Mouse (Mus musculus): ENCODE results near the gene Rnf6.

- no peak for TF ChIP-seq CTCF (IDR thresholded peaks at IDR 0.05; ENCODE audit: control insufficient read depth, insufficient read depth, insufficient replicate concordance, low read depth, low read length)
- no peak for TF ChIP-seq POLR2A (IDR thresholded peaks at IDR 0.05; ENCODE audit: control insufficient read depth, low read depth, low read length)
Measured at GRCm38 (mm10) chr5:146223786-146224185, 2.4 kb upstream of the Rnf6 start.
